Mouse (Mus musculus) frontal cortex, adult (tissue): ENCODE data around the gene Tex261.

Experiments used
- ATAC-seq: cut with Nextera tagmentation; 2 replicates; pipeline ENCODE4 v1.9.2; 2017; ENCODE audit warnings: mild to moderate bottlenecking, moderate library complexity, mixed read lengths; ENCODE audit not compliant: low TSS enrichment

Tex261 gene

GRCm38 (mm10) chr6:83762344-83762743 lies 13.3 kb downstream of the Tex261 start, which contains the start of gene Ankrd53:
Gene Ankrd53, plus strand, starts transcription at chr6:83762644.
- no peak for ATAC-seq

- ATAC-seq: no peak
These were observed 19.6 kb downstream of the Tex261 start for GRCm38 (mm10) chr6:83756051-83756450.

GRCm38 (mm10) chr6:83750171-83750684 lies 25.4 kb downstream of the Tex261 start:
- peak; percentile 77; the same call in 1 of the 2 replicates for ATAC-seq

DNA sequence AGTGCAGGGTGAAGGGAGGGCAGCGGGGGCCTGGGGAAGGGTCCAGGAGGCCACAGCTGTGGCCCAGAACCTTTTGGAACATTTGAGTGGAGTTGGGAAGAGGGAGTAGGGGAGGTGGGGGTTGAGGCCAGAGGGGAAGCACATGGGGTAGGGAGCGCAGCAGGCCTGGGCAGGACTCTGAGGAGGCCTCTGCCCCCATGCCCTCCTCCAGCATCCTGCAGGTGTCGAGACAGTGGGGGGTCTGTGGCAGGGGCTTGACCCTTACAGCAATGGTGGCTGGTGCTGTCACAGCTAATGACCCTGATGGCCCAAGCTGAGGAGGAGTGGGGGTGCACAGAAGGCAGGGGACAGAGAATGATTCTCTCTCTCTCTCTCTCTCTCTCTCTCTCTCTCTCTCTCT lies 26.3 kb downstream of the Tex261 start:
- no peak for ATAC-seq

- no peak for ATAC-seq
These were observed 30.1 kb downstream of the Tex261 start for GRCm38 (mm10) chr6:83745466-83745865.

DNA sequence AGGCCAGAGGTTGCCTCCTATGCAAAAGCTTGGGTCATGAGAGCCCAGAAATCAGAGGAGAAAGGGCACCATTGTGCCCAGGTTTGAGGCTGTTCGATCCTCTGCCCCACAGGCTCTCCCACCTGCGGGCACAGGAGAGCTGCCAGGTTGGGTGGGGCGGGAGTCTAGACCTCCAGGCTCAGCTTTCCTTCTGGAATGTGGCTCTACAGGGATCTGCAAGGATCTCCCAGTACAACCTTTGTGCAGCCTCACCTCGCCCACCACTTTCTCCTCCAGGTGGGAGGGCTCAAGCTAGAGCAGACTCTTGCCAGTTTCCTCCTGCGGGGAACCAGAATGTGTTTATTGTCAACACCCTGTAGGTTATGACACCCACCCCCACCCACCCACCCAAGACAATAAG lies 31.1 kb downstream of the Tex261 start:
- no peak for ATAC-seq

DNA sequence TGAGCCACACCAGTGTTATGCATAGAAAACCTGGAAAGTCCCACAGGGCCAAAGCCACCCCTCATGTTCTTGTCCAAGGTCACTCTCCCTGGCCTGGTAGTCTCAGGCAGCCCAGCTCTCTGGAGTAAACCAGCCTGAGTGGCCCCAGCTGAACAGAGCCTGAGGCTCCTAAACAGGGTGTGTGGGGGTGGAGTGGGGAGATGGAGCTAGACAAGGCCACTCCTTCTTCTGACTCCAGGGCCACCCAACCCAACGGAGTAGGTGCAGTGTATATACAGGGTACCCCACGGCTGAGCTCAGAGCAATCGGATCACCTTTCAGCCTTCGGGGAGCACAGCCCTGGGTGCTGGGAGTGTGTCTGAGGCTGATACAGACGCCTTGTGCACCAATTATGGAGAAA lies 31.5 kb downstream of the Tex261 start:
- ATAC-seq: no peak

DNA sequence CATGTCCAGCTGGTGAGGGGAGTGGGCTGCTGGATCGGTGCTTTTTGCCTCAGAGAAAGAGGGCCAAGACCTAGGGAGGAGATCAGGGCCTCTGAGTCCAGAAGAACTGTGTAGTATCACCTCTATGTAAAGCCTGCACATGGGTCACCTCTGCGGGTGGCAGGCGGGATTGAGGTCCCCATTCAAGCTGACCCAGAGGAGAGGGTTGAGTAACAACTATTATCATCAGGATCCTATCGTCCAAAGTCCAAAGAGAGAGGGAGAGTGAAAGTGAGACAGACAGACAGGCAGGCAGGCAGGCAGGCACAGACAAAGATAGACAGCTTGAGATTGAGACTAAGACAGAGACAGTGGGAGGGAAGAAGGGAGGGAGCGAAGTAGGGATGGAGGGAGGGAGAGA lies 32.4 kb downstream of the Tex261 start:
- ATAC-seq: no peak

DNA sequence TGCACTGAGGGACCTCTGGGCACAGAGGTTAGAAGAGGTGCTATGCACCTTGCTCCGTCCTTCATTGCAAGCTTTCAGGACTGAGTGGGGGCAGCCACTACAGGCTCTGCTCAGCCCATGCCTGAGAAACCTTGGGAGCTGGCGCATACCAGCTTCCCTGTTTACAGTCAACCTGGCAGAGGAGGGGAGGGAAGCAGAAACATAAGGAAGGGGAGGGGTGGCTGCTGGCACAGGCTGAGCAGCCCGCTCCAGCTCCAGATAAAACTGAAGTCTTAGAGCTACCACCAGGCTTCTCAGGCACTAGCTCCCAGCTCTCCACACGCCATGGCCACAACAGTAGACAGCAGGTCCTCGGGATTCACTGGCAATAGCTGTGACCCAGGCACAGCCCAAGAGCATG lies 32.9 kb downstream of the Tex261 start, which contains the start of gene Atp6v1b1:
Gene Atp6v1b1 (plus strand): TSS at position 230 of the 400 bp plus-strand sequence.
- no peak for ATAC-seq

GRCm38 (mm10) chr6:83738596-83738995 lies 37.0 kb downstream of the Tex261 start:
- no peak for ATAC-seq

DNA sequence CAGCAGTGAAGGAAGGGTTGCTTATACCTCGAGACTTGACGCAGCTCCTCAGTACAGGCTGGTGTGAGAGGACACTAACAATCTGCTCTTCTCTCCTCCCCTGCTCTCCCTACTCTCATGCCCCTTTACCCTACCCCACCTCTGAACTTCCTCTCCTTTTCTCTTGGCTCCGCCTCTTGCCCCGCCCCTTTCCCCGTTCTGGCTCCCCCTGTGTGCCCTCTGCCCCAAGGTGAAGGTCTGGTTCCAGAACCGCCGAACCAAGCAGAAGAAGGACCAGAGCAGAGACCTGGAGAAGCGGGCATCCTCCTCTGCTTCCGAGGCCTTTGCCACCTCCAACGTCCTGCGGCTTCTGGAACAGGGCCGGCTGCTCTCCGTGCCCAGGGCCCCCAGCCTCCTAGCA lies 38.3 kb downstream of the Tex261 start:
- no peak for ATAC-seq

DNA sequence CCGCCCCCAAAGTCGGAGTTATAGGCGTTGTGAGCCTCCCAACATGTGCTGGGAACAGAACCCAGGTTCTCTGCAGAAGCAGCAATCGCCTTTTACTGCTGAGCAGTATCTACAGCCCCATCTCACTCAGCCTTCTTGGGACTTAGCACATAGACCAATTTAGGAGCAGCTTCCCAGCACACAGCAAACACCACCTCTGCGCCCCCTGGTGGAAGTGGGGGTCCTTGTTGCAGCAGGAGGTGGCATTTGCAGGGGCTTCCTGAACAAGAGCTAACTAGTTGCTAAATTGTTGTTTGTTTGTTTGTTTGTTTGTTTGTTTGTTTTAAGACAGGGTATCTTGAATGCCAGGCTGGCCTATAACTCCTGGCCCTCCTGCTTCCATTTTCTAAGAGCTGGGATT lies 44.5 kb downstream of the Tex261 start:
- ATAC-seq: peak; percentile 55; the same call in 1 of the 2 replicates

DNA sequence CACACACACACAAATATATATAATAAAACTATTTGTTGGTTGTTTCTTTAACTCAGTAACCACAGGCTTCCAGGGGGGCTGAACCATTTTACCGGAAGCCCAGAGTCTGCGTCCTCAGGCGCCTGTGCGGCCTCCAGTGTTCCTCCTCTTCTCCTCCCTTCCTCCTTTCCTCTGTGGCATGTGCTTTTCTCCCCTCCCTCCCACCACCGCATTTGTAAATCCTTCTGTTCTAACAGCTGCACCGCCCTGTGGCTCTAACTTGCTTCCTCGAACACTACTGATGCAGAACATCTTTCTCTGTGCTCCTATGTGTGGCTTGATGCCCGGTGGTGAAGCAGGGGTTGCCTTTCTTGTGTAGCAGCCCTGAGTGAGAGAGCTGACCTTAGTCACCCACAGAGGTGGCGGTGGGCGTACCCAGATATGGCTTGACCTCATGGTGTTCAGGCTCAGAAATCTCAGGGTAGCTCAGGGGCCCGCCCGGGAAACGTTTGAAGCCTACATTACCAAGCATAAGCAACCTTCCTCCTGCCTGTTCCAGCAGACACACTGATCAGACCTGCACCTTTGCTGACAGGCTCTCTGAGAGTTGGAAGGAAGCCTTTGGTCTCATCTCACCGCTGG lies 46.2 kb downstream of the Tex261 start:
- ATAC-seq: no peak

- no peak for ATAC-seq
These were observed 47.1 kb downstream of the Tex261 start for GRCm38 (mm10) chr6:83728488-83728887.

- no peak for ATAC-seq
These were observed 48.4 kb downstream of the Tex261 start for GRCm38 (mm10) chr6:83727178-83727577.

GRCm38 (mm10) chr6:83722526-83722925 lies 53.1 kb downstream of the Tex261 start:
- no peak for ATAC-seq
